Mouse (Mus musculus) macrophage (primary cell): ENCODE measurements around the gene Pdha1. TPM values are rescaled to one million over a fixed set of nuclear protein-coding genes. Genes with fewer than 3 reads are reported as not detected.
A peak's percentile ranks its signal among the peaks of the same experiment; 100 is the strongest.

ENCODE experiments used
- H3K27ac ChIP-seq: fragments of 350-480 bp; formaldehyde crosslinking; 2 replicates; pipeline ENCODE4 v1.9.0; 2021
- H3K36me3 ChIP-seq: fragments of 350-480 bp; formaldehyde crosslinking; 2 replicates; pipeline ENCODE4 v1.9.0; 2021; ENCODE audit errors: inconsistent target
- H3K4me3 ChIP-seq: fragments of 350-480 bp; formaldehyde crosslinking; 2 replicates; pipeline ENCODE4 v1.9.0; 2021; ENCODE audit errors: inconsistent target
- H3K79me2 ChIP-seq: fragments of 350-480 bp; formaldehyde crosslinking; 2 replicates; pipeline ENCODE4 v1.9.0; 2021; ENCODE audit errors: inconsistent target
- WGBS: methylation state at CpG from one replicate; pipeline ENCODE4 v1.1.7; 2026; ENCODE audit warnings: inconsistent platforms; ENCODE audit not compliant: missing documents; 5-methylcytosine and 5-hydroxymethylcytosine counted together
- polyA plus RNA-seq: library from polyadenylated mRNA; stranded (reverse); fragments of 250-400 nt; gene quantifications from 3 replicates; pipeline ENCODE4 v1.2.4, GENCODE M21; 2018; ENCODE audit warnings: inconsistent platforms

Gene Pdha1
- polyA plus RNA-seq, 1 experiment from 2014 or later: 56.7 TPM

DNA sequence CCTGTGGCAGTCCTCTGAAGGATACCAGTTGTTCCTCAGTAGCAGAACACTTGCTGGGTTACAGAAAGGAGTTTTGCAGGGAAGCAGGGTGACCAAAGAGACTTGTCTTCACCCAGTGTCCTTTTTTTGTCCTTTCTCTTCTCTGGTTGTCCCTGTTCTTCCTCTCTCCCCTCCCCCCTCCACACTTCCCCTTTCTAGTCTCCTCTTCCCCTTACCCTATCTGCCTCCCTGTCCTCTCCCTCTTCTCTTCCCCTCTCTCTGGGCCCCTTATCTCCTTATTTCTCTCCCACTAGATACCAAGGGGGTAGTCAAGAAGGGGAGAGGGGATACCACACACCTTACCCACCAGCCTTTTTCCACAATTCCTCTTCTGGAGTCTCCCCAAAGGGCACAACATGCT lies 22.1 kb downstream of the Pdha1 start:
- Histone ChIP-seq H3K36me3 (no peaks in the 10 kb centered on the region), H3K79me2 (no peaks in the 10 kb centered on the region), H3K27ac (peak overlapping the region; percentile 43), H3K4me3 (no peak overlapping the region)

GRCm38 (mm10) chrX:160113777-160114176 lies 24.4 kb downstream of the Pdha1 start:
- 100% methylated on average over 1 of the region's 1 CpGs for WGBS
- no peak overlapping the region for H3K4me3 ChIP-seq
- no peaks in the 10 kb centered on the region for H3K36me3 ChIP-seq
- no peak overlapping the region for H3K27ac ChIP-seq
- no peaks in the 10 kb centered on the region for H3K79me2 ChIP-seq

DNA sequence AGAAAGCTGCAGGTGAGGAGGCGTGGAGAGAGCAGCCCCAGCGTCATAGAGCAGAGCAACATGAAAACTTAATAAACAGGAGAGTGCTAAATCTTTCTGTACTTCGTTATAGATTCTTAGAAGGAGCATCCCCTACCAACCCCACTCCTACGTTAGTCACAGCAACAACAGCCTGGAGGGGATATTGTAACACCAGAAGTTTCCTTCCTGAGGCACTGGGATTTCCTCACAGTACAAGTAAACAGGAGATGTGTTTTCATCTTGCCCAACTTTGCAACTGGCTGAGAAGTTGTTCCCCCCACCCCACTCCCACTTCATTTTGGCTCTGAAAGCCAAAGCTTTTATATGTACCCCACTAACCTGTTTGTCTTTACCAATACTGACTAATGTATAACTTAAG lies 30.4 kb downstream of the Pdha1 start:
- H3K36me3 ChIP-seq: no peaks in the 10 kb centered on the region
- H3K4me3 ChIP-seq: no peak overlapping the region
- H3K27ac ChIP-seq: no peak overlapping the region
- H3K79me2 ChIP-seq: no peaks in the 10 kb centered on the region
- WGBS: 54% methylated on average over 4 of the region's 4 CpGs

DNA sequence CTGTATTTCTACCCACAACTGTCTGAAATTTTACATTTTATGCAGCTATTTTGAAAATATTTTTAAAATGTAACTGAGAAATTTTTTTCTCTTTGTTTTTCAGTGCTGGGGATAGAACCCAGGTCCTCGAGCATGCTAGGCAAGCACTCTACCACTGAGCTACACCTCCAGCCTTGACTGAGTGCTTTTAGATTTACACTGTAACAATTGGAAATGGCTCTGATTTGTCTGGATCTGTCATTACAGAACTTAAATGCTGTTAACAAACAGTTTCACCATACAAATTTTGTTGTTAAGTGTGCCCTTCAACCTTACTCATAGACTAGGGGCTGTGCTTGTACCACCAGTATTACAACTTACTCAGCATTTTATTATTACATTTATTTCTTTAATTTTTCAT lies 46.2 kb downstream of the Pdha1 start:
- no peaks in the 10 kb centered on the region for H3K36me3 ChIP-seq
- H3K4me3 ChIP-seq: no peak overlapping the region
- H3K27ac ChIP-seq: no peak overlapping the region
- 80% methylated on average over 1 of the region's 1 CpGs for WGBS
- H3K79me2 ChIP-seq: no peaks in the 10 kb centered on the region

Other genes starting within 250 kb of the Pdha1 start
- gene Map3k15, start 150.0 kb downstream of the Pdha1 start, polyA plus RNA-seq: 2.0 to 2.2 TPM (median 2.0 TPM) in 3 replicates